Mouse (Mus musculus): ENCODE data around the gene Umad1. TPM values are rescaled to one million over a fixed set of nuclear protein-coding genes. Genes with fewer than 3 reads are reported as not detected.

The Umad1 gene
- polyA plus RNA-seq, 1 experiment from 2014 or later, result 15.4 TPM

DNA sequence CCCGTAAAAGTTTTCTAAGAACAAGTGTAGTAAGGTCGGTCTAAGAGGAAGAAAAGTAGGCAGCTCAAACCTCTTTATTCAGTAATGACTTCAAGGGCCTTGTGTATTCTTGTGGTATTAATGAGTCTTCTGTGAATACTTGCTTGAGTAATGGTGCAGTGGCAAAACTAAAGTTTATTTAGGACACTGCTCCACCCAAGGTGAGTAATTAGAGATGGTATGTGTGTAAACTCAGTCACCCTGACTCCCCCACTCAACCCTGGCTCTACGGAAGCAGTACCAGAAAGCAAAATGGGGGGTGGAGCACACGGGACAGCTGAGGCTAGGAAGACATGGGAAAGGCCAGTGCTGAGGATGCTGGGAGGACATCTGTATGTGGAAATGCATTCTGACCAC, 236.7 kb downstream of the Umad1 start:
- 86% methylated on average over 4 of the region's 4 CpGs for WGBS
- no peaks in the 10 kb centered on the region for H3K27me3 ChIP-seq (replicated peaks; ENCODE audit: low read depth, poor library complexity, severe bottlenecking)
- no peaks in the 10 kb centered on the region for H3K9me3 ChIP-seq
- DNase-seq (ENCODE audit: low spot score), result no peak
- H3K36me3 ChIP-seq (replicated peaks), result no peaks in the 10 kb centered on the region
- no peak overlapping the region for H3K4me3 ChIP-seq
- H3K27ac ChIP-seq (replicated peaks), result no peak overlapping the region
- H3K4me1 ChIP-seq, result no peaks in the 10 kb centered on the region

DNA sequence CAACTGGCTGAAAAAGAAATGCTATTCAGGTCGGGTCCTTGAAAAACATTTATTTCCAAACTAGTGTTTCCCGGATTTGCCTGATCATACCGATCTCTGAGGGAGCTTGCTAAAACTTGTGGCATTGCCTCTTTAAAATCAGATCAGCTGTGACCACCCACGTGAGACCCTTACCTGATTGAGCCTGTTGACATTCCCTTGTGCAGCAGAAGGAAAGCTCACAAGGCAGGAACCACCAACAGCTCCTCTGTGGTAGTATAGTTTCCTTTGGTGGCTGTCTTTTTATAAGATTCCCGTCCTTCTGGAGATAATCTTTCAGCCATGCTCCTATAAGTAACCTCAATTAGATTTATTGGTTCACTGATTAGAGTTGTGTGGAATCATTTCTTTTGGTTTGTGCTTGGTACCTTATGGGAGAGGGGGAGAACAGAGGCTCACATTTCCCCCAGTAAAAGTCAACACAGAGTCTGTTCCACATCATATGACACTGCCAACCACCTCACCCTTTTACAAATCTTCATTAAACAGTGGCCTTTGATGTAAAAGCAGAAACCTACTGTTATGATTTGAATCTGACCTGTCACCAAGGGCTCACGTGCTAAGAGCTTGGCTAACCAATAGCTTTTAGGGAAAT, 238.3 kb downstream of the Umad1 start:
- WGBS, result 81% methylated on average over 6 of the region's 6 CpGs
- Histone ChIP-seq H3K4me1 (no peaks in the 10 kb centered on the region), H3K36me3 (replicated peaks) (no peaks in the 10 kb centered on the region), H3K27ac (replicated peaks) (no peak overlapping the region), H3K9me3 (no peaks in the 10 kb centered on the region), H3K27me3 (replicated peaks; ENCODE audit: low read depth, poor library complexity, severe bottlenecking) (no peaks in the 10 kb centered on the region), H3K4me3 (no peak overlapping the region)
- no peak for DNase-seq (ENCODE audit: low spot score)

DNA sequence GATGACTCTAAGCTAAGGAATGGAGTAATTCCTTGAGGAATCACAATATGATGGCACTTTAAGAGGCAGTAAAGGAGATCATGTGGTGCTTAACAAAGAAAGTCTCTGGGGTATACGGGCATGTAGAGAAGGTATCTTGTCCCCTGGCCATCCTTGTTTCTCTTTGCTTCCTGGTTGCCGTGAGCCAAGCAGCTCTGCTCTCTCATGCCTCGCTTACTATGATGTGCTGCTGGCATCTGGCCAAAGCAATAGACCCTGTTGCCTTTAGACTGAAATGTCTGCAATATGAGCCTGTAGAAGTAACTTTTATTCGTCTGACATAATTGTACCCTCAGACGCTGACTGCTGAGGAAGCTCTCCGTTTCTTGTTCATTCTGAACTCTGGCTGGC, 238.8 kb downstream of the Umad1 start:
- no peaks in the 10 kb centered on the region for H3K27me3 ChIP-seq (replicated peaks; ENCODE audit: low read depth, poor library complexity, severe bottlenecking)
- H3K36me3 ChIP-seq (replicated peaks), result no peaks in the 10 kb centered on the region
- H3K4me3 ChIP-seq, result no peak overlapping the region
- H3K4me1 ChIP-seq, result no peaks in the 10 kb centered on the region
- DNase-seq (ENCODE audit: low spot score), result no peak
- no peak overlapping the region for H3K27ac ChIP-seq (replicated peaks)
- WGBS, result 86% methylated on average over 6 of the region's 6 CpGs
- no peaks in the 10 kb centered on the region for H3K9me3 ChIP-seq

DNA sequence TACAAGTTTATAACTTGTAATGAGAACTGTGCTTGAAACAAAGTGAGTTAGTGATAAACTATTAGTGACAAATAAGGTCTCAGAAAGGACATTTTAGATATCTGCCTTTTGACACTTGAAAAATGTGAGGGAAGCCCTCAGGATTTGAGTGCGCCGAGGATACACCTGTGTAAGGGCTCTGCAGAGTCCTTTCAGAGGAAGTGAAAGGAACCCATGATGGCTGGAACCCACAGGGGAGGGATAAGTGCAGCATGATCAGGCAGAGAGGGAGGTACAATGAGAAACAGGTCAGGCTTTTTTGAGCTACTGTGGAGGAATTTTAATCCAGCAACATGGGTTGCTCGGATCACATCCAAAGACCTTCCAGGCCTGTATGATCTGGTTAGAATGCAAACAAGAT, 239.9 kb downstream of the Umad1 start:
- no peak for DNase-seq (ENCODE audit: low spot score)

DNA sequence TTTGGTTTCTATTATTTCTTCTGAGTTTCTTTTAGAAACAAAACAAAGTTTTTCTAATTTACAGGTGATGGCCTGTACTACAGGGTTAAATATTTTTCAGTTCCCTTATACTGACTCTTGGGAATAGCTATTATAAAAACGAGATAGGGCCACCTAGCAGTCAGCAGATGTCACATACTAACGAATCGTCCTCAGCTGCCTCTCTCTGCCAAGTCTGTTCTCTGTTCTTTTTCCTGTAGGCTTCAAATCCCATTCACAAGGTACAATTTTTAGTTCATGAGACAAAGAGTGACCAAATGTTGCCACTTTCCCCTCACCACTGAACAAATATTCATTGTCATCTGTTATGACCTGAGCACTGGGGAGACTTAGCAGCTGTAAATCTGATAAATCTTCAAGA, 244.9 kb downstream of the Umad1 start:
- no peaks in the 10 kb centered on the region for H3K27me3 ChIP-seq (replicated peaks; ENCODE audit: low read depth, poor library complexity, severe bottlenecking)
- H3K9me3 ChIP-seq, result no peaks in the 10 kb centered on the region
- WGBS, result 62% methylated on average over 3 of the region's 3 CpGs
- H3K4me3 ChIP-seq, result no peak overlapping the region
- no peak for DNase-seq (ENCODE audit: low spot score)
- H3K36me3 ChIP-seq (replicated peaks), result no peaks in the 10 kb centered on the region
- no peak overlapping the region for H3K27ac ChIP-seq (replicated peaks)
- peaks cover 4% of the 10 kb centered on the region; the same call in 1 of the 2 replicates for H3K4me1 ChIP-seq

More for the DNA sequence above, 239.9 kb downstream of the Umad1 start:
- Histone ChIP-seq H3K27me3 (replicated peaks; ENCODE audit: low read depth, poor library complexity, severe bottlenecking) (no peaks in the 10 kb centered on the region), H3K4me3 (no peak overlapping the region), H3K4me1 (no peaks in the 10 kb centered on the region), H3K36me3 (replicated peaks) (no peaks in the 10 kb centered on the region), H3K9me3 (no peaks in the 10 kb centered on the region), H3K27ac (replicated peaks) (no peak overlapping the region)
- 93% methylated on average over 3 of the region's 3 CpGs for WGBS

DNA sequence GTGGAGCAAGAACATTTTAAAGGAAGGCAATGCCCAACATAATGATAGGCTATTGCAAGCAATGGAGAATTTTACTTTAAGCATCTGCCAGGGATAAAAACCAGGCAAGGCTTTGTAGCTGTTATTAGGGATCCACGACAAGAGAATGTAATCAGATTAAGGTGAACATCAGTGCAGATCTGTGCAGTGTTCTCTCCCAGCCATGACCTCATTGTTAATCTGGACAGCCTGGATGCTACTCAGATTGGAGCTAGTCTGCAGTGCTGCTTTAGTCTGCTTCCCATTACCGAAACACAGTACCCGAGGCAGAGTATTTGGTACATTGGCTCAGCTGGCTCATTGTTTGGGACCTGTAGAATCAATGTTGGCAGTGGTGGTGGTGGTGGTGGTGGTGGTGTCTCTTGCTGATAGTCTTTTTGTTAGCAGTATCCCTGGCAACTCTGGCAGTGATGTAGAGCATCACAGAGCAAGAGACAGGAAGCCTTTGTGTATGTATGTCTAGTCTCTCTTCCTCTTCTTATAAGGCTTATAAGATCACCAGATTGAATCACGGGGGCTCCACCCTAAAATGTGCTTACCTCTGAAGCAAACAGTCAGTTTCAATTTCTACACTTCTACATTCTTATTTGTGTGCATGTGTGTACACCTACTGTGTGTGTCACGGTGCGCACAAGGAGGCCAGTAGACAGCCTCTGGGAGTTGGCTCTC, 245.6 kb downstream of the Umad1 start:
- Histone ChIP-seq H3K4me3 (no peak overlapping the region), H3K27ac (replicated peaks) (no peak overlapping the region), H3K27me3 (replicated peaks; ENCODE audit: low read depth, poor library complexity, severe bottlenecking) (no peaks in the 10 kb centered on the region), H3K36me3 (replicated peaks) (no peaks in the 10 kb centered on the region), H3K4me1 (peaks cover 4% of the 10 kb centered on the region; the same call in 1 of the 2 replicates), H3K9me3 (no peaks in the 10 kb centered on the region)
- DNase-seq (ENCODE audit: low spot score), result no peak
- WGBS, result 84% methylated on average over 6 of the region's 6 CpGs

DNA sequence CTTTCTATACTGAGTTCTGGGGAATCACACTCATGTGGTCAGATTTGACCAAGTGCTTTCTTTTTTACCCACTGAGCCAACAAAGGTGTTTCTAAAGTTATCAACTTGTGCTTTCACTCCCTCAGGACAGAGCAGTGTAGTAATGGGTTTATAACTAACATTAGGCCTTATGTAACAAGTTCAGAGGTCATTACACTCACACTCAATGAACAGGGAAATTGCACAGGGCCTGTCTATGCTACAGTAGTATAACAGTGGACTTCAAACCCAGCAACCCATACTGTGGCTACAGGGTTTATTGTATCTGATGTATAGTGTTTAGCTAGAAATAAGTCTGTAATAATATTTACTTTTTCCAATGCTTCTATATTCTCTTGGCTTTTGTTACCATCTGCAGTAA, 247.5 kb downstream of the Umad1 start:
- Histone ChIP-seq H3K36me3 (replicated peaks) (no peaks in the 10 kb centered on the region), H3K9me3 (no peaks in the 10 kb centered on the region), H3K27me3 (replicated peaks; ENCODE audit: low read depth, poor library complexity, severe bottlenecking) (no peaks in the 10 kb centered on the region), H3K27ac (replicated peaks) (no peak overlapping the region), H3K4me3 (no peak overlapping the region), H3K4me1 (peaks cover 14% of the 10 kb centered on the region)
- DNase-seq (ENCODE audit: low spot score), result no peak

Other genes with a start within 250 kb of the Umad1 start
- gene Col28a1, start 66.7 kb upstream of the Umad1 start, polyA plus RNA-seq (2016; fragmentation: Nextera tagmentation; extraction: Ambion mirVana), result 0.10 and 0.21 TPM in 2 replicates
- gene Mios, start 50.1 kb upstream of the Umad1 start, polyA plus RNA-seq (2016; fragmentation: Nextera tagmentation; extraction: Ambion mirVana), result 26.8 and 28.6 TPM in 2 replicates
- 204 and 210 TPM in 2 replicates for gene Rpa3, start 115 bp upstream of the Umad1 start, polyA plus RNA-seq (2016; fragmentation: Nextera tagmentation; extraction: Ambion mirVana)
- gene Gm45062, start 162 bp downstream of the Umad1 start, polyA plus RNA-seq (2016; fragmentation: Nextera tagmentation; extraction: Ambion mirVana), result 6.9 and 7.1 TPM in 2 replicates

Data from embryonic facial prominence, embryonic 10.5 days (tissue).